Mouse (Mus musculus) thymus, postnatal 4 days (tissue): ENCODE measurements at regions not wholly inside any gene's neighbourhood (a gene's known extent, or its start where the extent isn't known, plus 50 kb on each side); places are given as distances from the start of the nearest gene placed in this dataset.
"Not testable (repeated sequence)": the region's sequence is repeated elsewhere in the genome, so short reads cannot be mapped to it uniquely, and the experiment has no call there.

Source experiments
- DNase-seq: peaks from one replicate; pipeline ENCODE4 v3.0.0; 2021

DNA sequence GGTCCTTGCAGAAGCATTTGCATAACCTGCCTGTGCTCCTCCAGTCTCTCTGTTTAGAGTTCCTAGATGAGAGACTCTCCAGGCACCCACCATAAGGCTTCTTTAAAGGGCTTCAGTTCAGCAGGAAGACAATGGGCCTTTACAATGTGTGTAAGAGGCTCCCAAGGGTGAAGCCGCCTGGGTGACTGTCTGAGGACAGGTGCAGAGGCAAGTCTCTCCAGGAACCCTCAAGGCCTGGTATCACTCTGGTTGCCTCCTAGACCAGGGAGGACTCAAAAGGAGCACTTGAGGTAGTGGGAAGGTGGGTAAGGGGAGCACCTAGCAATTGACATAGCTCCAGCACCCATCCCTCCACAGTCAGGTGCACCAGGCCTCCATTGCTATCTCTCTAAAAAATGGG, 55.8 kb upstream of the Irx2 start:
- no peak for DNase-seq

DNA sequence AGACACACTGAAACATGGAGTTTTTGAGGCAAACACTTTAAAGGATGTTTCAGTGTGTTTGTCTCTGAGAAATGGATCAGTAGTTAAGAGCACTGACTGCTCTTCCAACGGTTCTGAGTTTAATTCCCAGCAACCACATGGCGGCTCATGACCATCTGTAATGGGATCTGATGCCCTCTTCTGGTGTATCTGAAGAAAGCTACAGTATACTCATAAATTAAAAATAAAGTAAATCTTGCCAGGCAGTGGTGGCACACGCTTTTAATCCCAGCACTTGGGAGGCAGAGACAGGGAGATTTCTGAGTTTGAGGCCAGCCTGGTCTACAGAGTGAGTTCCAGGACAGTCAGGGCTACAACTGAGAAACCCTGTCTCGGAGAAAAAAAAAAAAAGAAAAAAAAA, 54.5 kb upstream of the Irx2 start:
- DNase-seq: not testable (repeated sequence)

DNA sequence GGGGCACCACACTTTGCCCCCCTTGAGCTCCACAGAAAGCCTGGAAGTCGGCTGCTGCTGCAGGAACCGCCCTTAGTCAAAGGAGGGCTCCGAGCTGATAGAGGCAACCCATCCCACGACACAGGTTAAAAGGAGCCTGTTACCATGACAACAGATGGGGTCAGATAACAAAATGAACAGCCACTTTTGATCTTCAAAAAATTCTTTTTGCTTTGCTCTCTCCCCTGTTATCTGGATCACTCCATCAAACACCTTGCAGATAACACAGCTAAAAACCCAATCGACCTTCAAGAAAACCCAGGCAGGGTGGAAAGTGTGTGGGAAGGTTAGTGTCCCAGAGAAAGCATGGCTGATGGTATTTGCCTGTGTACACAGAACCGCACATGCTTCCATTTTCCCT, 52.1 kb upstream of the Irx2 start:
- no peak for DNase-seq

DNA sequence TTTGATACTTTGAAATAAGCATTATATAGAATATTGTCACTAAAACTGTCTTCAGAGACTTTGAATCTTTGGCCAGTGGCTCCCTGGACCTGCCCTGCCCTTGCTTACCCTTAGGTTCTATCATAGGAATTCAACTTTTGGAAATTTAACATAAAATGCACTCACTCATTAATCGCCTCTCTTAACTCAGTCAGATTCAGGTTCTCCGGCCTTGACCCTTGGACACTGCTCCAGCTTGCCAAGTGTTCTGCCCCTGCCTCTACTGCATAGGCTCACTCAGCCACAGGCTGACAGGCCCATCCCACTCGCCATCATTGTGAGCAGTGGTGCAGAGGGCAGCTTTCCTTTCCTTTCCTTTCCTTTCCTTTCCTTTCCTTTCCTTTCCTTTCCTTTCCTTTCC, 50.2 kb upstream of the Irx2 start:
- no peak for DNase-seq
